Mouse (Mus musculus): ENCODE data around the gene Ttc7. TPM values are rescaled to one million over a fixed set of nuclear protein-coding genes. Genes with fewer than 3 reads are reported as not detected.

The Ttc7 gene
- polyA plus RNA-seq, 1 experiment from 2014 or later, result 2.9 TPM

GRCm38 (mm10) chr17:87309073-87309788 is 26.5 kb downstream of the Ttc7 start:
- H3K36me3 ChIP-seq (replicated peaks), result no peaks in the 10 kb centered on the region
- 83% methylated on average over 12 of the region's 12 CpGs for WGBS

DNA sequence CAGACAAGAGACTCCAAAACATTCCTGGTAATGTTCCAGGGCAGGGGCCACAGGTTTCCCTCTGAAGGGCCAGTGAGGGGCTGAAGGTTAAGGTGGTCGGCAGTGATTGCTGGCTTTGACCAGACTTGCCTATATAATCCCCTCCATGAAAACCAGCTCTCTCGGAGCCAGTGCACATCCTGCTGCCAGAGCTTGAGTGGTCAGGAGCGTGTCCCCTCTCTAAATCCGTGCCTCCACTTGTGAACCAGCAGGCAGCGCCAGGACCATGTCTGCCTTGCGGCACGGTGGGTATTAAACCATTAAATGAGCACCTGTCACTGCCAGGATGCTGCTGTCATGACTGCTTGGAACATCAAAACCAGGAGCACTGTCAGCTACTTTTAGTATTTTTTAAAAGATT is 27.8 kb downstream of the Ttc7 start:
- no peak for DNase-seq (ENCODE audit: extremely low spot score, low spot score)
- no peak overlapping the region for H3K4me3 ChIP-seq
- WGBS, result 92% methylated on average over 7 of the region's 7 CpGs
- no peak overlapping the region for H3K27ac ChIP-seq
- H3K9me3 ChIP-seq, result no peaks in the 10 kb centered on the region
- H3K4me1 ChIP-seq, result peaks cover 33% of the 10 kb centered on the region
- no peaks in the 10 kb centered on the region for H3K36me3 ChIP-seq (replicated peaks)
- H3K27me3 ChIP-seq (ENCODE audit: poor library complexity, severe bottlenecking), result peaks cover 9% of the 10 kb centered on the region

More at GRCm38 (mm10) chr17:87309073-87309788, 26.5 kb downstream of the Ttc7 start:
- no peak overlapping the region for H3K27ac ChIP-seq
- no peaks in the 10 kb centered on the region for H3K9me3 ChIP-seq
- H3K27me3 ChIP-seq (ENCODE audit: poor library complexity, severe bottlenecking), result peaks cover 9% of the 10 kb centered on the region; the same call in 1 of the 2 replicates
- H3K4me1 ChIP-seq, result peaks cover 21% of the 10 kb centered on the region
- no peak for DNase-seq (ENCODE audit: extremely low spot score, low spot score)
- no peak overlapping the region for H3K4me3 ChIP-seq

- Histone ChIP-seq H3K9me3 (no peaks in the 10 kb centered on the region), H3K27ac (no peak overlapping the region), H3K4me3 (no peak overlapping the region), H3K4me1 (peaks cover 40% of the 10 kb centered on the region), H3K36me3 (replicated peaks) (no peaks in the 10 kb centered on the region), H3K27me3 (ENCODE audit: poor library complexity, severe bottlenecking) (peaks cover 13% of the 10 kb centered on the region)
- no peak for DNase-seq (ENCODE audit: extremely low spot score, low spot score)
- 25% methylated on average over 12 of the region's 12 CpGs for WGBS
Measured at GRCm38 (mm10) chr17:87312351-87312750, 29.7 kb downstream of the Ttc7 start.

DNA sequence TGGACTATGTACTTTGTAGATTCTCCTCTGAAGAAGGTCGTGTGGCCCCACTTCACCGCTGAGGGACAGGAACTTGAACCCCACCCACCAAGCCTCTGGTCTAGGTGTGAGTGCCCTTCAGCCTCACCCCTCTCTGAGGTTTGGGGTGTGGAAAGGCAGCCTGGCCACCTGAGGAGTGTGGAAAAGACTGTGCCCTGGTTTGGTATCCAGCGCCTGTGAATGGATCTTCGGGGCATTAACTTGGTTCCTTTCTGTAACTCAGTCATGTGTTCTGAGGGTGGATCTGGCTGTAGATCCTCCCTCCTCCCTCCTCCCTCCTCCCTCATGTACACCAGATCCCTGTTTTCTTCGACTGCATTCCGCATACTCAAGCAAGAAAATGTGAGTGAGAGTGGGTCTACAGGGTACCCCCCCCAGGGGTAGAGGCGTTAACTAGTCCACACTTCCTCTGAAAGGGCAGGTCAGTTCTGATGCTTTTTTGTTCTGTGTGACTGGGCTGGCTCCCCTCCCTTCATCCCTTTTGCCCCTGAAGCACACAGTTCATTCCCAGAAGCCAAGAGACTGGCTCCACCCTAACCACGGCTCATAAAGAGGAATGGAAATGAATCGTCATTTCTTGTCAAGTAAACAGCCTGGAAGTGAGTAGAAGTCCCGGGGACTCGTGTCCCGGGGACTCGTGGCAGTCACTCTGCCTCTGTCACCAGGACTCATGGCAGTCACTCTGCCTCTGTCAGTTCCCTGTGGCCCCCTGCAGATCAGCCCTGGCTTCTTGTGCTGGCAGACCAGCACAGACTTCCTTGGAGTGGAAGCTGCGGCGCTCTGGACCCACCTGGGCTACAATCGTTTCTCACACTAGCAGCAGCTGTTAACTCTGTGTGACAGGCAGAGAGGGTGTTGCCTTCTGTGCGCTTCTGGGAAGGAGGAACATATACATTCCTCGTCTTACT is 30.5 kb downstream of the Ttc7 start:
- H3K27ac ChIP-seq, result no peak overlapping the region

GRCm38 (mm10) chr17:87314121-87314520 is 31.4 kb downstream of the Ttc7 start:
- H3K27me3 ChIP-seq (ENCODE audit: poor library complexity, severe bottlenecking), result peaks cover 13% of the 10 kb centered on the region
- no peak overlapping the region for H3K4me3 ChIP-seq
- peaks cover 48% of the 10 kb centered on the region for H3K4me1 ChIP-seq
- no peak overlapping the region for H3K27ac ChIP-seq
- no peaks in the 10 kb centered on the region for H3K36me3 ChIP-seq (replicated peaks)
- 79% methylated on average over 8 of the region's 8 CpGs for WGBS
- no peaks in the 10 kb centered on the region for H3K9me3 ChIP-seq
- no peak for DNase-seq (ENCODE audit: extremely low spot score, low spot score)

More for the DNA sequence above, 30.5 kb downstream of the Ttc7 start:
- WGBS, result 69% methylated on average over 18 of the region's 18 CpGs
- Histone ChIP-seq H3K9me3 (no peaks in the 10 kb centered on the region), H3K4me3 (no peak overlapping the region), H3K36me3 (replicated peaks) (no peaks in the 10 kb centered on the region), H3K4me1 (peaks cover 48% of the 10 kb centered on the region), H3K27me3 (ENCODE audit: poor library complexity, severe bottlenecking) (peaks cover 13% of the 10 kb centered on the region)
- no peak for DNase-seq (ENCODE audit: extremely low spot score, low spot score)

- WGBS, result 64% methylated on average over 5 of the region's 5 CpGs
- Histone ChIP-seq H3K36me3 (replicated peaks) (no peaks in the 10 kb centered on the region), H3K27ac (0 out of 2 replicates have a peak overlapping the region, but pooled peaks have one; percentile 58), H3K9me3 (no peaks in the 10 kb centered on the region), H3K27me3 (ENCODE audit: poor library complexity, severe bottlenecking) (peaks cover 13% of the 10 kb centered on the region), H3K4me1 (peaks cover 48% of the 10 kb centered on the region), H3K4me3 (0 out of 2 replicates have a peak overlapping the region, but pooled peaks have one; percentile 20)
- DNase-seq (ENCODE audit: extremely low spot score, low spot score), result no peak
Measured at GRCm38 (mm10) chr17:87314530-87314946, 31.9 kb downstream of the Ttc7 start.

- H3K4me1 ChIP-seq, result peaks cover 48% of the 10 kb centered on the region
- H3K27me3 ChIP-seq (ENCODE audit: poor library complexity, severe bottlenecking), result peaks cover 13% of the 10 kb centered on the region
- peak overlapping the region; percentile 58 for H3K27ac ChIP-seq
- WGBS, result 7% methylated on average over 9 of the region's 9 CpGs
- peak overlapping the region; percentile 20; the same call in 1 of the 2 replicates for H3K4me3 ChIP-seq
- DNase-seq (ENCODE audit: extremely low spot score, low spot score), result peak; percentile 88
- no peaks in the 10 kb centered on the region for H3K9me3 ChIP-seq
- no peaks in the 10 kb centered on the region for H3K36me3 ChIP-seq (replicated peaks)
Measured at GRCm38 (mm10) chr17:87315021-87315531, 32.4 kb downstream of the Ttc7 start.

DNA sequence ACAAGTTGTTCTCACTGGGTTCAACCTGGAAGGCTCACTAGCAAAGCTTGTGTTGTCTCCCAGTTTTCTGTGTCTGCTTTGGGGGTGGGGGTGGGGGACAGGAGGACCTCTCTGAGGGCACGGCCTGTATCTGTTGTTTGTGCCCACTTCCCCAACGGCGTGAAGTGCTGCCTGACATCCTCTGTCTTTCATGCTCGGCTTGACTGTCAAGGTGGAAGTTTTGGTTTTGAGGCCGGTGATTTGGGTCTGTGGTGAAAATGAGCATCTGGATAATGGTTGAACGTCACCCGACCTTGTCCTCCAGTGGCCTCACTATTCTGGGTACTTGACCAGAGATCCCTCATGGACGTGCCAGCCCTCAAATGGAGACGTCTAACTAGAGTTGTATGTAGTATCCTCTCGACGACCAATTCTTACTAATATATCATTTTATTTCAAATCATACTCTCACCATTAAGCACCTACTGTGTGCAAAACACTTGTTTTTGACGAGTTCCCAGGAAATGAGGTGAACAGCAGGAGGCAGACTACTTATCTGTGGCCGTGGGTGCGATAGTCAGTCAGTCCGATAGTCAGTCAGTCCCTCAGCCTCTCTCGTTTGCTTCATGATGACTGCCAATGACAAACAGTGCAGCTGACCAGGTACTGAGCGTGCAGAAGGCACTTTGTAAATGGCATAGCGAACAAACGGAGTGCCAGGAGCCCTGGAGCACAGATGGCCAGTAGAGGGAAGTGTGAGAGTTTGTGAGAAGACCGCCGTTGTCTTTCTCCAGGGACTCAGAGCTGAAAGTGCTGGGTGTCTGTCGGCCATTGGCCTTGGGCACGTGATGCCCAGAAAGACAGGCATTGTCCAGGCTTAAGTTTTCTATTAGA is 33.4 kb downstream of the Ttc7 start:
- H3K4me1 ChIP-seq, result peaks cover 49% of the 10 kb centered on the region
- H3K36me3 ChIP-seq (replicated peaks), result no peaks in the 10 kb centered on the region
- peaks cover 13% of the 10 kb centered on the region for H3K27me3 ChIP-seq (ENCODE audit: poor library complexity, severe bottlenecking)
- 82% methylated on average over 23 of the region's 23 CpGs for WGBS
- no peak overlapping the region for H3K4me3 ChIP-seq
- H3K9me3 ChIP-seq, result no peaks in the 10 kb centered on the region
- H3K27ac ChIP-seq, result no peak overlapping the region
- no peak for DNase-seq (ENCODE audit: extremely low spot score, low spot score)

GRCm38 (mm10) chr17:87317271-87317670 is 34.6 kb downstream of the Ttc7 start:
- H3K9me3 ChIP-seq, result peaks cover 10% of the 10 kb centered on the region; the same call in 1 of the 2 replicates
- H3K27ac ChIP-seq, result 0 out of 2 replicates have a peak overlapping the region, but pooled peaks have one; percentile 27
- H3K4me1 ChIP-seq, result peaks cover 46% of the 10 kb centered on the region
- DNase-seq (ENCODE audit: extremely low spot score, low spot score), result no peak
- WGBS, result 36% methylated on average over 6 of the region's 6 CpGs
- no peaks in the 10 kb centered on the region; the same call in 1 of the 2 replicates for H3K36me3 ChIP-seq (replicated peaks)
- peaks cover 13% of the 10 kb centered on the region for H3K27me3 ChIP-seq (ENCODE audit: poor library complexity, severe bottlenecking)
- no peak overlapping the region for H3K4me3 ChIP-seq

GRCm38 (mm10) chr17:87317947-87318346 is 35.3 kb downstream of the Ttc7 start:
- H3K27ac ChIP-seq, result peak overlapping the region; percentile 31; the same call in 1 of the 2 replicates

DNA sequence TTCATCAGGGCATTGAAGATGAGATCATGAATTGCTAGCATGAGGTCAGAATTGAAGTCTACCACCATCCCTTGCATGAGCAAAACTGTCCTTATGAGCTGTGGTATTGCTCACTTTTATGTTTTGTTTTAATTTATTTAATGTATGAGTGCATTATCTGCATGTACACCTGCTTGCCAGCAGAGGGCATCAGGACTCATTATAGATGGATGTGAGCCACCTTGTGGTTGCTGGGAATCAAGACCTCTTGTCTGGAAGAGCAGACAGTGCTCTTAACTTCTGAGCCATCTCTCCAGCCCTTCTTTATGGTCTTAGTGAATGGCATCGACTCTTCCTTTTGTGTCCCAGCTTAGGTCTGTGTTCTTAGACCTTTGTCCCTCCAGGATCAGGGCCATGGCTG is 39.0 kb downstream of the Ttc7 start:
- WGBS, result 100% methylated on average over 1 of the region's 1 CpGs
- Histone ChIP-seq H3K4me1 (peaks cover 29% of the 10 kb centered on the region), H3K36me3 (replicated peaks) (no peaks in the 10 kb centered on the region; the same call in 1 of the 2 replicates), H3K27ac (no peak overlapping the region), H3K9me3 (peaks cover 10% of the 10 kb centered on the region; the same call in 1 of the 2 replicates), H3K4me3 (no peak overlapping the region), H3K27me3 (ENCODE audit: poor library complexity, severe bottlenecking) (no peaks in the 10 kb centered on the region)
- no peak for DNase-seq (ENCODE audit: extremely low spot score, low spot score)

More at GRCm38 (mm10) chr17:87317947-87318346, 35.3 kb downstream of the Ttc7 start:
- Histone ChIP-seq H3K27me3 (ENCODE audit: poor library complexity, severe bottlenecking) (peaks cover 8% of the 10 kb centered on the region; the same call in 1 of the 2 replicates), H3K4me1 (peaks cover 39% of the 10 kb centered on the region), H3K36me3 (replicated peaks) (no peaks in the 10 kb centered on the region; the same call in 1 of the 2 replicates), H3K9me3 (peaks cover 10% of the 10 kb centered on the region; the same call in 1 of the 2 replicates), H3K4me3 (no peak overlapping the region)
- DNase-seq (ENCODE audit: extremely low spot score, low spot score), result no peak
- 75% methylated on average over 9 of the region's 9 CpGs for WGBS
